Mouse (Mus musculus): ENCODE data around the gene Rfk. TPM values are rescaled to one million over a fixed set of nuclear protein-coding genes. Genes with fewer than 3 reads are reported as not detected.

The Rfk gene
- polyA plus RNA-seq, 1 experiment from 2014 or later: 47.6 TPM

DNA sequence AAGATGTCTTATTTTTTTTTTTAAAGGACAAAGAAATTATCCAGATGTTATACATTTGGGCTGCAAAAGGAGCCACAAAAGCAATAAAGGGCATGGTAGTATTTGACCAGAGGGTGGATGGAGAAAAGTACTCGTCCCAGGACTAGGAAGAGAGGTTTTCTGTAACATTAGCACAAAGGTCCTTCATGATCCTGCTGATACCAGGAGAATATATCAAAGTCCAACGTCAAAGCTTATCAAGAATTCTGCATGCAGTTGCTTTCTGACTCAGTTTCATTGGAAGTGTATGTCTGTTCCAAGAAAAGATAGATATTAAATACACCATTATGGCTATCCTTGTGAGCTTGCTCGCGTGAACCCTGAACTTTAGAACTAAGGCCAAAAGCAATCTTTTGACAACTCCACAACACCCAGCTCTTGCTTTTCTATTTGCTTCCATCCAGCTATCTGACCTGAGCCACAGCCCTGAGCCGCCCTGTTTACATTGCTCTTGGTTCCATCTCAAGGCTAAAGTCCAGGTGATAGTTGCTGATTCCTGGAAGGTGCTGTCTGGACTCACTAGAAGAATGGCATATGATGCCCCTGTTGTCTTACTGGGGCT, 16.7 kb downstream of the Rfk start:
- no peak overlapping the region for H3K27ac ChIP-seq (ENCODE audit: low read depth, low read length)
- H3K9me3 ChIP-seq (replicated peaks; ENCODE audit: control insufficient read depth, low read length): 0 out of 2 replicates have a peak, but pooled peaks cover 3% of the 10 kb centered on the region
- no peaks in the 10 kb centered on the region for H3K36me3 ChIP-seq (ENCODE audit: control insufficient read depth, insufficient read depth, low read length)
- H3K4me1 ChIP-seq (ENCODE audit: control insufficient read depth, insufficient read depth, low read length): no peaks in the 10 kb centered on the region
- 88% methylated on average over 5 of the region's 5 CpGs for WGBS
- H3K9ac ChIP-seq (ENCODE audit: low read length): no peak overlapping the region
- no peak for ATAC-seq
- H3K4me3 ChIP-seq (ENCODE audit: low read depth, low read length): no peak overlapping the region
- H3K27me3 ChIP-seq (replicated peaks; ENCODE audit: control insufficient read depth, insufficient read depth, low read length): no peaks in the 10 kb centered on the region
- H3K4me2 ChIP-seq (ENCODE audit: low read length): no peak overlapping the region
- DNase-seq (ENCODE audit: low spot score): no peak

DNA sequence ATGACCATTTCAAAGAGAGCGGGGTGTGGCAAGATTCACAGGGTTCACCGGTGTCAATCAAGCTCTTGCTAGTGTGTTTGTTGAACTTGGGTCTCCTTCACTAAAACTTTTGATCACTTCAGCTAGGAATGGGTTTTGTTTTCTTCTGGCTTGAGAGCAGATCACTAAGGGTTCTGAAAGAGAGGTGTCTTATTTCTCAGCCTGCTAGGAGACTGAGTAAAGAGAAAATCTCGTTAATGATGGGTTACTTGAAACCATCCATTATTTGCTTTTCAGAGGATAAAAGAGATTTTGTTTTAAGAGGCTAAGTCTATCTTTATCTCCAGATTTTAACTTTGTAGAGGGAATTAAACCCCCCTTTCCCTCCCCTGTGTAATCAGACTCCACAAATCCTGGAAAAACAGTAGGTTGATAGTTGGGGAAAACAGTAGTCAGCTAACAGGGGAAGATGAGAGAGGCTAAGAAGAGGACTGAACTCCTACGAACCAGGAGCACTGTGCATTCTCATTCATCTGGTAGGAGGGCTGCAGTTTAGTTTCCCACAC, 19.1 kb downstream of the Rfk start:
- no peaks in the 10 kb centered on the region for H3K36me3 ChIP-seq (ENCODE audit: control insufficient read depth, insufficient read depth, low read length)
- no peak overlapping the region for H3K4me3 ChIP-seq (ENCODE audit: low read depth, low read length)
- no peak overlapping the region for H3K4me2 ChIP-seq (ENCODE audit: low read length)
- H3K9ac ChIP-seq (ENCODE audit: low read length): no peak overlapping the region
- 26% methylated on average over 4 of the region's 4 CpGs for WGBS
- DNase-seq (ENCODE audit: low spot score): no peak
- no peak overlapping the region for H3K27ac ChIP-seq (ENCODE audit: low read depth, low read length)
- H3K4me1 ChIP-seq (ENCODE audit: control insufficient read depth, insufficient read depth, low read length): no peaks in the 10 kb centered on the region
- H3K27me3 ChIP-seq (replicated peaks; ENCODE audit: control insufficient read depth, insufficient read depth, low read length): no peaks in the 10 kb centered on the region
- ATAC-seq: no peak
- H3K9me3 ChIP-seq (replicated peaks; ENCODE audit: control insufficient read depth, low read length): no peaks in the 10 kb centered on the region

DNA sequence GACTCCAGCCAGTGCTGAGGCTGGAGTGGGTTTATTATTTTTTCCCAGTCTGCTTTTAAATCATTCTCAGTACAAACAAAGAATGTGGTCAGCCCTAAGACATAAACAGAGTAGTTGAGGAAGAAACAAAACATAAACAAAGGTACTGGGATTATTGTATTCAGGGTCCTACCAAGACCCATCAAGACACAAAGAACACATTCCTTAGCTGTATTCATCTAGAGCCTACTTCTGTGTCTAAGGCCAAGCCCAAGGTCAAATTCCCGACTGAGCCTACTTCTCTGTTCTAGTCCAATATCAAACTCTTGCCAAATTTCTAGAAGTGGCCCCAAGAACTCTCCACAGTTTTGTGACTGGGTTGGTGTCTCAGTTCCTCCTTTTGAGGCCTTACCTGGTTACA, 24.0 kb downstream of the Rfk start:
- Histone ChIP-seq H3K9ac (ENCODE audit: low read length) (no peak overlapping the region), H3K36me3 (ENCODE audit: control insufficient read depth, insufficient read depth, low read length) (no peaks in the 10 kb centered on the region), H3K27me3 (replicated peaks; ENCODE audit: control insufficient read depth, insufficient read depth, low read length) (no peaks in the 10 kb centered on the region), H3K9me3 (replicated peaks; ENCODE audit: control insufficient read depth, low read length) (no peaks in the 10 kb centered on the region), H3K4me2 (ENCODE audit: low read length) (no peak overlapping the region), H3K4me1 (ENCODE audit: control insufficient read depth, insufficient read depth, low read length) (no peaks in the 10 kb centered on the region), H3K27ac (ENCODE audit: low read depth, low read length) (no peak overlapping the region), H3K4me3 (ENCODE audit: low read depth, low read length) (no peak overlapping the region)
- 66% methylated on average over 1 of the region's 1 CpGs for WGBS
- no peak for DNase-seq (ENCODE audit: low spot score)
- ATAC-seq: no peak

DNA sequence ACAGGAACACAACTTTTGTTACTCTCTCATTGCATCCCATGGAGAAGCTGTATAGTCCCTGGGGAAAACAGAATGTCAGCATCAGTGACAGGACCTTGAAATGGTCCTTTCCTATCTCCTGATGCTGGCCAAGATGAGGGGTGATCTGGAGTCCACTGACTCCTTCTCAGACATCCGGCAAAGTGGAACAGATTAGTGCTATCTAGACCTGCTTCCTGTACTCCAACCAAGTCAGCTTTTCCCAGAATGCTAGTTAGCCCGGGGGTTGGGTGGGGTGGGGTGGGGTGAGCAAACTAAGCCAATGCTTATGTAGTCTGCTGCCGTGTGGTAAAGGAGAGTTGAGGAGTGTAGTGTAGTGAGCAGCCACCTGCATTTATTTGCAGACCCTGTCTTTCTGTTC, 29.5 kb downstream of the Rfk start:
- Histone ChIP-seq H3K27me3 (replicated peaks; ENCODE audit: control insufficient read depth, insufficient read depth, low read length) (no peaks in the 10 kb centered on the region), H3K9me3 (replicated peaks; ENCODE audit: control insufficient read depth, low read length) (no peaks in the 10 kb centered on the region), H3K36me3 (ENCODE audit: control insufficient read depth, insufficient read depth, low read length) (no peaks in the 10 kb centered on the region), H3K9ac (ENCODE audit: low read length) (no peak overlapping the region), H3K27ac (ENCODE audit: low read depth, low read length) (no peak overlapping the region), H3K4me3 (ENCODE audit: low read depth, low read length) (no peak overlapping the region), H3K4me1 (ENCODE audit: control insufficient read depth, insufficient read depth, low read length) (no peaks in the 10 kb centered on the region), H3K4me2 (ENCODE audit: low read length) (no peak overlapping the region)
- 81% methylated on average over 3 of the region's 3 CpGs for WGBS
- ATAC-seq (no peak), DNase-seq (ENCODE audit: low spot score) (no peak)

DNA sequence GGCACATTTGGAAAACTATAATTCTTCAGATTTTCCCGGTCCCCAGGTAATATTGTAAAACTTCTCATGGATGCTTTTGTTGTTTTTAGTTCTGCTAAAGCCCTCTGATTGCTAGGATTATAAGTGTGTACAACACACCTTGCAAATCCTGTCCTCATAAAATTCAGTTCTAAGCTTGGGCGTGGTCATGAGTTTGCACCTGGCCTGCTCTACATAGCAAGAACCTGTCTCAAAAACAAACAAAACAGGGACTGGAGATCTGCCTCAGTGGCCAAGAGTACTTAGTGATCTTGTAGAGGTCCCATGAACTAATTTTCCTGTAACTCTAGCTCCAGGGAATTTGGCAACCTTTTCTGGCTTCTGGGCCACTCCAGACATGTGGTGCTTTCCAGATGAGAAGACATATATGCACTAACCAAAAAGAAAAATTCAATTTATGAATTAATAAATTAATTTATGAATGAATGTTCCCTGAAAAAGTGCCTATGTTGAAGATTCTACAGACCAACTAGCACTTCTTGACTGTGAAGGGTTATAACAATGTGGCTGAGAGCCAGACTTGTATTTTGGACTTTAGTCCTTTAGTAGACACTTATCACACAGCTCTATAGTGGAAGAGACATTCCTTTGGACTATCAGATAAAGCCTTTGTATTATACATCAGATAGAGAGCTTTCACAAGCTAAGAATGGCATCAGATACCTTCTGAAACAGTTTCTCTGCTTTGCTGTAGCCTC, 34.1 kb downstream of the Rfk start:
- 95% methylated on average over 2 of the region's 2 CpGs for WGBS
- no peaks in the 10 kb centered on the region for H3K27me3 ChIP-seq (replicated peaks; ENCODE audit: control insufficient read depth, insufficient read depth, low read length)
- H3K4me2 ChIP-seq (ENCODE audit: low read length): no peak overlapping the region

DNA sequence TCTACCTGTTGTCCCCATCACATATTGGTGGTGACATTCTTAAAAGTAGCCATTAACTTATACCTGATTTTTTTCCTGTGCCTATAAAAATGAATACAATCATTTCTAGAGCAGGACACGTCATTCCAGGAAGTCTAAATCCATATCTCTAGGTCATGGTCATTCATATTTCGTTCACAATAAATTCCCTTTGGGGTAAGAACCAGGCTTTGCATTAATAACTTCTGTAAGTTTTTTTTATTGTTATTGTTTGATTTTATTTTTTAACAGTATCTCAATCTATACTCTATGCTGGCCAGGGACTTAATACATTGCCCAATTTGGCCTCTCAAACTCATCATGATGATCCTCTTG, 34.7 kb downstream of the Rfk start:
- H3K9ac ChIP-seq (ENCODE audit: low read length): no peak overlapping the region
- DNase-seq (ENCODE audit: low spot score) (no peak), ATAC-seq (no peak)
- no peaks in the 10 kb centered on the region for H3K27me3 ChIP-seq (replicated peaks; ENCODE audit: control insufficient read depth, insufficient read depth, low read length)
- H3K4me1 ChIP-seq (ENCODE audit: control insufficient read depth, insufficient read depth, low read length): no peaks in the 10 kb centered on the region
- H3K9me3 ChIP-seq (replicated peaks; ENCODE audit: control insufficient read depth, low read length): no peaks in the 10 kb centered on the region
- H3K4me3 ChIP-seq (ENCODE audit: low read depth, low read length): no peak overlapping the region
- H3K4me2 ChIP-seq (ENCODE audit: low read length): no peak overlapping the region
- no peak overlapping the region for H3K27ac ChIP-seq (ENCODE audit: low read depth, low read length)
- 85% methylated on average over 2 of the region's 2 CpGs for WGBS
- no peaks in the 10 kb centered on the region for H3K36me3 ChIP-seq (ENCODE audit: control insufficient read depth, insufficient read depth, low read length)

More for the DNA sequence above, 34.1 kb downstream of the Rfk start:
- Histone ChIP-seq H3K9ac (ENCODE audit: low read length) (no peak overlapping the region), H3K9me3 (replicated peaks; ENCODE audit: control insufficient read depth, low read length) (no peaks in the 10 kb centered on the region), H3K36me3 (ENCODE audit: control insufficient read depth, insufficient read depth, low read length) (no peaks in the 10 kb centered on the region), H3K27ac (ENCODE audit: low read depth, low read length) (no peak overlapping the region), H3K4me1 (ENCODE audit: control insufficient read depth, insufficient read depth, low read length) (no peaks in the 10 kb centered on the region), H3K4me3 (ENCODE audit: low read depth, low read length) (no peak overlapping the region)
- ATAC-seq (no peak), DNase-seq (ENCODE audit: low spot score) (no peak)

DNA sequence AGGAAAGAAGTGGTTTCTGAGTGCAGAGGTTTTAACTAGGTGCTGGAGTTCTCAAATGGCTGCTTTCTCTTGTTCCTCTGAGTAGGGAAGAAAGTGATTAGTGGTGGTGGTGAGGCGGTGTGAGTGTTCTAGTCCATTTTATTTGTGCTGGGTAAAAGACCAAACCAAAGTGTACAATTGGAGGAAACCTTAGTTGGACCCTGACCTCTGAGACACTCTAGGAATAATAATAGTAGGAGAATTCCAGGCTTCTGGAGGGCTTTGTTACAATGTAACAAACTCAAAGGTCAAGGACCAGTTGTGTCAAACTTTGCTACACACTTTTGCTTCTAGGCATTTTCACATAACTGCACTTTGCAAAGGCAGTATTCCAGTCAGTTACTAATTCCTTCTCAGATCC, 42.8 kb downstream of the Rfk start:
- H3K27me3 ChIP-seq (replicated peaks; ENCODE audit: control insufficient read depth, insufficient read depth, low read length): no peaks in the 10 kb centered on the region
- H3K27ac ChIP-seq (ENCODE audit: low read depth, low read length): no peak overlapping the region
- ATAC-seq (no peak), DNase-seq (ENCODE audit: low spot score) (no peak)
- 76% methylated on average over 1 of the region's 1 CpGs for WGBS
- no peaks in the 10 kb centered on the region for H3K4me1 ChIP-seq (ENCODE audit: control insufficient read depth, insufficient read depth, low read length)
- H3K36me3 ChIP-seq (ENCODE audit: control insufficient read depth, insufficient read depth, low read length): no peaks in the 10 kb centered on the region
- no peak overlapping the region for H3K4me2 ChIP-seq (ENCODE audit: low read length)
- no peak overlapping the region for H3K4me3 ChIP-seq (ENCODE audit: low read depth, low read length)
- H3K9ac ChIP-seq (ENCODE audit: low read length): no peak overlapping the region
- no peaks in the 10 kb centered on the region for H3K9me3 ChIP-seq (replicated peaks; ENCODE audit: control insufficient read depth, low read length)

DNA sequence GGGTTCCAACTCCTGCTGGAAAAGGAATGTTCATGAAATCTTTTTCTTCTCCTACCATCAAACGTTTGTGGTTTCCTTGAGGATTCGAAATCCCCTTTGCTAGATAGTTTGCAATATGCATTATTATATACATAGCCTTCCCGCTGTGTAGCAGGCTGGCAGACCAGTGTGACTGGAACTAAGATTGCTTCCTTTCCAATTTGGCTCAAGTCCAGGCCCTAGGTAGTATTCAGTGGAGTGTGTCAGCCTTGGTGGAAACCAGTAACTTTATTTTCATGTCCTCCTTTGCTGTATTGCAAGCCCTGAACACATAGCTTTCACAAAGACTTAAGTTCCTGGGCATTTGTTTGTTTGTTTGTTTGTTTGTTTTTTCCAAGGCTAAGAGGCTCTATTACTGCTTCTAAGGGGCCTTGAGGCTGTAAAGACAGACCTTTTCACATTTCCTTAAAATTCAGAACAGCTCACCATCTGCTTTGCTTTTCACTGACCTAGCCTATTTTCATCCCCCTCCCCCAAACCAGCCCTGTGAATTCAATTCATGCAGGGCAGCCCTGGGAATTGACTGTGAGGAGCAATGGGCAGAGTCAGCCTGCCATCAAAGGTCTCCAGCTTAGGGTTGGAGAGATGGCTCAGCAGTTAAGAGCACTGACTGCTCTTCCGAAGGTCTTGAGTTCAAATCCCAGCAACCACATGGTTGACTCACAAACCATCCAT, 45.8 kb downstream of the Rfk start:
- Histone ChIP-seq H3K9me3 (replicated peaks; ENCODE audit: control insufficient read depth, low read length) (no peaks in the 10 kb centered on the region), H3K4me1 (ENCODE audit: control insufficient read depth, insufficient read depth, low read length) (no peaks in the 10 kb centered on the region), H3K27me3 (replicated peaks; ENCODE audit: control insufficient read depth, insufficient read depth, low read length) (no peaks in the 10 kb centered on the region), H3K4me3 (ENCODE audit: low read depth, low read length) (no peak overlapping the region), H3K36me3 (ENCODE audit: control insufficient read depth, insufficient read depth, low read length) (no peaks in the 10 kb centered on the region), H3K9ac (ENCODE audit: low read length) (no peak overlapping the region), H3K4me2 (ENCODE audit: low read length) (no peak overlapping the region), H3K27ac (ENCODE audit: low read depth, low read length) (no peak overlapping the region)
- DNase-seq (ENCODE audit: low spot score) (no peak), ATAC-seq (no peak)
- WGBS: 80% methylated on average over 4 of the region's 4 CpGs

DNA sequence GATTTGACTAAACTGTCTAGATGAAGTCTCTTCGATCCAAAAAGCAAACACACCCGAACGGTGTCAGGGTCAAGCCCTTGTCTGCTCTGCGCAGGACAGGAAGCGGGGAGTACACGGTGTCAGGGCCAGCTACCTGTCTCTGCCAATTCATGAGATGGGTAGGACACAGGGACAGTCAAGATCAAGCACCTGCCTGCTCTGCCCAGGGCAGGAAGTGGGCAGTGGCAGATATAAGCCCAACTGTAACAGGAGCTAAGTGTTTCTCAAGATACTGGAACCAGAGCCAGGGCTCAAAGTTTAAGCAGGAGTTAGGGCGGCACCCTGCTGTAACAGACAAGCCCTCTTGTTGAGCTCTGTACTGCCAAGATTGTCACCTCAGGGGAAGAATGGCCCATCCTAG, 49.7 kb downstream of the Rfk start:
- 94% methylated on average over 7 of the region's 7 CpGs for WGBS
- no peak for DNase-seq (ENCODE audit: low spot score)

More for the DNA sequence above, 49.7 kb downstream of the Rfk start:
- Histone ChIP-seq H3K4me1 (ENCODE audit: control insufficient read depth, insufficient read depth, low read length) (no peaks in the 10 kb centered on the region), H3K27ac (ENCODE audit: low read depth, low read length) (no peak overlapping the region), H3K9me3 (replicated peaks; ENCODE audit: control insufficient read depth, low read length) (no peaks in the 10 kb centered on the region), H3K9ac (ENCODE audit: low read length) (no peak overlapping the region), H3K4me2 (ENCODE audit: low read length) (no peak overlapping the region), H3K36me3 (ENCODE audit: control insufficient read depth, insufficient read depth, low read length) (no peaks in the 10 kb centered on the region), H3K4me3 (ENCODE audit: low read depth, low read length) (no peak overlapping the region), H3K27me3 (replicated peaks; ENCODE audit: control insufficient read depth, insufficient read depth, low read length) (no peaks in the 10 kb centered on the region)
- no peak for ATAC-seq

Data from forebrain, embryonic 14.5 days (tissue).